Mouse (Mus musculus) olfactory bulb, adult 2 months (tissue): ENCODE measurements around the gene Dhx58. TPM values are rescaled to one million over a fixed set of nuclear protein-coding genes. Genes with fewer than 3 reads are reported as not detected.
A peak's percentile ranks its signal among the peaks of the same experiment; 100 is the strongest.
"Not testable (repeated sequence)": the region's sequence is repeated elsewhere in the genome, so short reads cannot be mapped to it uniquely, and the experiment has no call there.

ENCODE experiments used
- H3K27ac ChIP-seq: fragments of 200-500 bp; 2 replicates; pipeline ENCODE4 v1.5.1; 2012; ENCODE audit warnings: low read depth, low read length; ENCODE audit not compliant: insufficient read depth
- H3K4me1 ChIP-seq: fragments of 200-500 bp; 2 replicates; pipeline ENCODE4 v1.6.1; 2012; ENCODE audit warnings: low read length; ENCODE audit not compliant: control insufficient read depth, insufficient read depth
- H3K4me3 ChIP-seq: fragments of 200-500 bp; 2 replicates; pipeline ENCODE4 v1.5.1; 2012; ENCODE audit warnings: mild to moderate bottlenecking, low read depth, low read length, moderate library complexity; ENCODE audit not compliant: insufficient read depth
- CTCF ChIP-seq: fragments of 200-500 bp; IDR thresholded peaks from 2 replicates; pipeline ENCODE4 v1.5.1; 2012; ENCODE audit warnings: low read depth, mild to moderate bottlenecking, low read length, moderate library complexity; ENCODE audit not compliant: insufficient read depth
- POLR2A ChIP-seq: fragments of 200-500 bp; IDR thresholded peaks from 2 replicates; pipeline ENCODE4 v1.6.1; 2012; ENCODE audit warnings: mild to moderate bottlenecking, low read depth, low read length, moderate library complexity; ENCODE audit not compliant: insufficient read depth
- WGBS: fragments of 180-500 bp; shearing (Covaris S2); methylation state at CpG from one replicate; pipeline ENCODE4 v1.1.7; 2018; 5-methylcytosine and 5-hydroxymethylcytosine counted together
- polyA plus RNA-seq: library from polyadenylated mRNA; stranded (reverse); fragments of >200 nt; gene quantifications from 2 replicates; pipeline ENCODE4 v1.2.4, GENCODE M21; 2012; ENCODE audit warnings: low replicate concordance; ENCODE audit not compliant: missing spikeins, insufficient read depth, insufficient read length

Gene Dhx58
- polyA plus RNA-seq, 1 experiment = not detected

GRCm38 (mm10) chr11:100681826-100682225 is 22.2 kb downstream of the Dhx58 start:
- TF ChIP-seq POLR2A = no peak
- TF ChIP-seq CTCF = no peak
- Histone ChIP-seq H3K27ac (no peak overlapping the region), H3K4me1 (peaks cover 11% of the 10 kb centered on the region), H3K4me3 (no peak overlapping the region)
- 79% methylated on average over 5 of the region's 5 CpGs for WGBS

- no peak overlapping the region for H3K4me3 ChIP-seq
- peaks cover 20% of the 10 kb centered on the region for H3K4me1 ChIP-seq
- TF ChIP-seq POLR2A (no peak), CTCF (no peak)
- WGBS = 28% methylated on average over 7 of the region's 7 CpGs
- H3K27ac ChIP-seq = peak overlapping the region; percentile 72
Observed at GRCm38 (mm10) chr11:100677810-100678209, 26.3 kb downstream of the Dhx58 start.

- 16% methylated on average over 23 of the region's 23 CpGs for WGBS
- TF ChIP-seq CTCF (no peak), POLR2A (no peak)
Observed at GRCm38 (mm10) chr11:100673169-100673568, 30.9 kb downstream of the Dhx58 start.

GRCm38 (mm10) chr11:100671956-100672355 is 32.1 kb downstream of the Dhx58 start:
- no peak overlapping the region for H3K27ac ChIP-seq
- WGBS = 95% methylated on average over 2 of the region's 2 CpGs
- TF ChIP-seq CTCF = no peak
- H3K4me3 ChIP-seq = no peak overlapping the region
- peaks cover 10% of the 10 kb centered on the region for H3K4me1 ChIP-seq

More at GRCm38 (mm10) chr11:100673169-100673568, 30.9 kb downstream of the Dhx58 start:
- no peak overlapping the region for H3K4me3 ChIP-seq
- H3K27ac ChIP-seq = no peak overlapping the region
- H3K4me1 ChIP-seq = peaks cover 20% of the 10 kb centered on the region

- TF ChIP-seq POLR2A = no peak
- Histone ChIP-seq H3K4me1 (peaks cover 10% of the 10 kb centered on the region), H3K4me3 (no peak overlapping the region), H3K27ac (no peak overlapping the region)
- 88% methylated on average over 1 of the region's 1 CpGs for WGBS
Observed at GRCm38 (mm10) chr11:100671049-100671448, 33.0 kb downstream of the Dhx58 start.

GRCm38 (mm10) chr11:100659806-100660205 is 44.3 kb downstream of the Dhx58 start:
- H3K4me3 ChIP-seq = no peak overlapping the region
- no peak overlapping the region for H3K27ac ChIP-seq
- TF ChIP-seq CTCF (no peak), POLR2A (no peak)
- WGBS = 87% methylated on average over 10 of the region's 10 CpGs
- peaks cover 19% of the 10 kb centered on the region for H3K4me1 ChIP-seq

GRCm38 (mm10) chr11:100656458-100656857 is 47.6 kb downstream of the Dhx58 start:
- Histone ChIP-seq H3K27ac (no peak overlapping the region), H3K4me3 (no peak overlapping the region), H3K4me1 (peaks cover 18% of the 10 kb centered on the region)
- 19% methylated on average over 6 of the region's 6 CpGs for WGBS
- no peak for TF ChIP-seq CTCF
- no peak for TF ChIP-seq POLR2A

GRCm38 (mm10) chr11:100655589-100655988 is 48.5 kb downstream of the Dhx58 start:
- not testable (repeated sequence) for H3K4me3 ChIP-seq, H3K27ac ChIP-seq
- WGBS = 57% methylated on average over 3 of the region's 3 CpGs
- peaks cover 19% of the 10 kb centered on the region for H3K4me1 ChIP-seq

- 30% methylated on average over 3 of the region's 3 CpGs for WGBS
- Histone ChIP-seq H3K27ac (no peak overlapping the region), H3K4me3 (no peak overlapping the region), H3K4me1 (peaks cover 12% of the 10 kb centered on the region)
- no peak for TF ChIP-seq CTCF
- no peak for TF ChIP-seq POLR2A
Observed at GRCm38 (mm10) chr11:100651748-100652147, 52.3 kb downstream of the Dhx58 start.

- Histone ChIP-seq H3K4me3 (no peak overlapping the region), H3K4me1 (peaks cover 7% of the 10 kb centered on the region; the same call in 1 of the 2 replicates), H3K27ac (no peak overlapping the region)
- 28% methylated on average over 8 of the region's 8 CpGs for WGBS
- no peak for TF ChIP-seq CTCF
- no peak for TF ChIP-seq POLR2A
Observed at GRCm38 (mm10) chr11:100651205-100651604, 52.9 kb downstream of the Dhx58 start.
